Mouse (Mus musculus): Measurements from ENCODE around the gene Lyg2.

The Lyg2 gene

GRCm38 (mm10) chr1:37877736-37878460, 38.4 kb downstream of the Lyg2 start:
- no peak for DNase-seq (ENCODE audit: low spot score)

- DNase-seq (ENCODE audit: low spot score): no peak
Observed at GRCm38 (mm10) chr1:37873157-37873556, 43.1 kb downstream of the Lyg2 start.

- DNase-seq (ENCODE audit: low spot score): peak; percentile 87
Observed at GRCm38 (mm10) chr1:37872131-37873067, 43.9 kb downstream of the Lyg2 start.

GRCm38 (mm10) chr1:37871704-37872103, 44.6 kb downstream of the Lyg2 start, which contains the start of gene Lipt1:
Lipt1 (plus strand) TSS chr1:37871738.
- DNase-seq (ENCODE audit: low spot score): peak; percentile 58

- DNase-seq (ENCODE audit: low spot score): no peak
Observed at GRCm38 (mm10) chr1:37869362-37869761, 46.9 kb downstream of the Lyg2 start.

- DNase-seq (ENCODE audit: low spot score): no peak
Observed at GRCm38 (mm10) chr1:37868640-37869039, 47.7 kb downstream of the Lyg2 start.

- DNase-seq (ENCODE audit: low spot score): no peak
Observed at GRCm38 (mm10) chr1:37867684-37868322, 48.5 kb downstream of the Lyg2 start.

- DNase-seq (ENCODE audit: low spot score): peak; percentile 65
Observed at GRCm38 (mm10) chr1:37867056-37867455, 49.2 kb downstream of the Lyg2 start.

GRCm38 (mm10) chr1:37866286-37866685, 50.0 kb downstream of the Lyg2 start, which contains the start of gene Tsga10:
Tsga10 (minus strand) TSS chr1:37866429.
- DNase-seq (ENCODE audit: low spot score): peak; percentile 52

GRCm38 (mm10) chr1:37865401-37866215, 50.7 kb downstream of the Lyg2 start:
- DNase-seq (ENCODE audit: low spot score): no peak

- peak; percentile 100 for DNase-seq (ENCODE audit: low spot score)
Observed at GRCm38 (mm10) chr1:37864511-37865400, 51.5 kb downstream of the Lyg2 start.

Data from MN1 (cell line).